Mouse (Mus musculus): ENCODE data around the gene Cped1.
A peak's percentile ranks its signal among the peaks of the same experiment; 100 is the strongest.
"Not testable (repeated sequence)": the region's sequence is repeated elsewhere in the genome, so short reads cannot be mapped to it uniquely, and the experiment has no call there.

The Cped1 gene

GRCm38 (mm10) chr6:22027854-22028253, 42.1 kb downstream of the Cped1 start:
- DNase-seq: no peak

GRCm38 (mm10) chr6:22030381-22030780, 44.7 kb downstream of the Cped1 start:
- no peak for DNase-seq

GRCm38 (mm10) chr6:22033188-22033587, 47.5 kb downstream of the Cped1 start:
- no peak for DNase-seq

GRCm38 (mm10) chr6:22035408-22035807, 49.7 kb downstream of the Cped1 start:
- DNase-seq: no peak

GRCm38 (mm10) chr6:22035895-22036294, 50.2 kb downstream of the Cped1 start:
- no peak for DNase-seq

GRCm38 (mm10) chr6:22036396-22036795, 50.7 kb downstream of the Cped1 start:
- no peak for DNase-seq

- no peak for DNase-seq
Measured at GRCm38 (mm10) chr6:22036911-22037310, 51.2 kb downstream of the Cped1 start.

GRCm38 (mm10) chr6:22037441-22038050, 51.8 kb downstream of the Cped1 start:
- DNase-seq: no peak

- DNase-seq: not testable (repeated sequence)
Measured at GRCm38 (mm10) chr6:22039666-22040065, 54.0 kb downstream of the Cped1 start.

GRCm38 (mm10) chr6:22044880-22045605, 59.3 kb downstream of the Cped1 start:
- DNase-seq: peak; percentile 12

GRCm38 (mm10) chr6:22047101-22047500, 61.4 kb downstream of the Cped1 start:
- peak; percentile 29 for DNase-seq

- no peak for DNase-seq
Measured at GRCm38 (mm10) chr6:22049093-22049492, 63.4 kb downstream of the Cped1 start.

- no peak for DNase-seq
Measured at GRCm38 (mm10) chr6:22051526-22051925, 65.8 kb downstream of the Cped1 start.

- DNase-seq: no peak
Measured at GRCm38 (mm10) chr6:22053014-22053413, 67.3 kb downstream of the Cped1 start.

GRCm38 (mm10) chr6:22064341-22064740, 78.6 kb downstream of the Cped1 start:
- peak; percentile 29 for DNase-seq

- DNase-seq: no peak
Measured at GRCm38 (mm10) chr6:22070603-22071322, 85.0 kb downstream of the Cped1 start.

GRCm38 (mm10) chr6:22071323-22071840, 85.7 kb downstream of the Cped1 start:
- DNase-seq: no peak

GRCm38 (mm10) chr6:22072737-22073136, 87.0 kb downstream of the Cped1 start:
- DNase-seq: no peak

GRCm38 (mm10) chr6:22074232-22075083, 88.7 kb downstream of the Cped1 start:
- no peak for DNase-seq

GRCm38 (mm10) chr6:22078686-22079264, 93.1 kb downstream of the Cped1 start:
- no peak for DNase-seq

GRCm38 (mm10) chr6:22086056-22086455, 100.3 kb downstream of the Cped1 start:
- no peak for DNase-seq

- no peak for DNase-seq
Measured at GRCm38 (mm10) chr6:22088346-22089064, 102.8 kb downstream of the Cped1 start.
